In genomic region chr17:43029546-43029945, GRCm38 (mm10) we compare ENCODE assay signal across 25 mouse cellular contexts. TPM values are rescaled to one million over a fixed set of nuclear protein-coding genes. Genes with fewer than 3 reads are reported as not detected.
DNase-seq lines count a peak whose midpoint lies in the region; ATAC-seq and TF ChIP-seq lines count a peak whose summit lies in the region.
"Had no signal": no experiment of that assay in that cellular context is flagged by ENCODE, and none has a peak within 500 bp of the region (broad histone marks: within the 10 kb centered on the region; RNA-seq: fewer than 3 reads in every experiment).

No protein-coding gene starts in this region.

- TF ChIP-seq CTCF in intestine, postnatal 0 days (IDR thresholded peaks at IDR 0.05; ENCODE audit: low read depth) = no peak
- no peak for TF ChIP-seq CTCF in liver, embryonic 14.5 days (IDR thresholded peaks at IDR 0.05; ENCODE audit: low read depth)

- H3K27ac ChIP-seq in liver, embryonic 12.5 days = peak overlapping the region; percentile 74
- H3K27ac ChIP-seq in intestine, postnatal 0 days (ENCODE audit: low read depth, low read length) = peak overlapping the region; percentile 54
- peak overlapping the region; percentile 48 for H3K27ac ChIP-seq in liver, embryonic 14.5 days
- H3K27ac ChIP-seq in hindbrain, embryonic 10.5 days = no peak overlapping the region
- H3K27ac ChIP-seq: embryonic facial prominence, embryonic 13.5 days; forebrain, embryonic 10.5 days; gastrocnemius, adult 2 months; heart, adult 2 months; heart, embryonic 13.5 days; limb, embryonic 12.5 days; midbrain, embryonic 15.5 days had no signal

- DNase-seq in liver = no peak
- DNase-seq in liver, embryonic 14.5 days (ENCODE audit: low read depth in 3 of 3, low spot score in 3 of 3) = no peak
- no peak for DNase-seq in hindbrain, embryonic 10.5 days (ENCODE audit: low spot score)
- no peak for DNase-seq in kidney, postnatal 4 days
- DNase-seq: adrenal gland, postnatal 25 days; B cell, adult 2 months; gastrocnemius, adult 2 months; gastrocnemius, postnatal 36 days; heart, adult 2 months; heart, postnatal 10 days; kidney, adult 9 months; kidney, postnatal 25 days; lung, adult 18-20 months; lung, postnatal 4 days; right cerebral cortex, postnatal 4 days had no signal

- peak; percentile 17; the same call in 1 of the 2 replicates for ATAC-seq in liver, embryonic 12.5 days
- ATAC-seq in intestine, postnatal 0 days = peak; percentile 96
- ATAC-seq in liver, embryonic 14.5 days (ENCODE audit: insufficient read depth) = no peak
- ATAC-seq: forebrain, embryonic 15.5 days; hindbrain, embryonic 16.5 days; lung, postnatal 0 days; midbrain, embryonic 15.5 days had no signal

- no peak overlapping the region for H3K4me3 ChIP-seq in liver, embryonic 12.5 days
- H3K4me3 ChIP-seq in intestine, postnatal 0 days (ENCODE audit: low read depth, low read length) = no peak overlapping the region
- H3K4me3 ChIP-seq in liver, embryonic 14.5 days (ENCODE audit: insufficient read depth in 1 of 2, low read depth in 2 of 2, low read length in 2 of 2) = no peak overlapping the region
- H3K4me3 ChIP-seq in hindbrain, embryonic 10.5 days = no peak overlapping the region
- H3K4me3 ChIP-seq: embryonic facial prominence, embryonic 13.5 days; forebrain, embryonic 10.5 days; forebrain, embryonic 15.5 days; gastrocnemius, adult 2 months; heart, adult 2 months; heart, embryonic 13.5 days; limb, embryonic 12.5 days; midbrain, embryonic 15.5 days had no signal

- peaks cover 92% of the 10 kb centered on the region for H3K4me1 ChIP-seq in liver, embryonic 12.5 days
- H3K4me1 ChIP-seq in intestine, postnatal 0 days (replicated peaks; ENCODE audit: control insufficient read depth, insufficient read depth, low read length) = no peaks in the 10 kb centered on the region
- H3K4me1 ChIP-seq in liver, embryonic 14.5 days (replicated peaks; ENCODE audit: control insufficient read depth in 2 of 2, insufficient read depth in 2 of 2, low read length in 1 of 2) = peaks cover 48 to 53% of the 10 kb centered on the region in 2 experiments
- H3K4me1 ChIP-seq in hindbrain, embryonic 10.5 days (replicated peaks) = no peaks in the 10 kb centered on the region
- H3K4me1 ChIP-seq: embryonic facial prominence, embryonic 13.5 days; forebrain, embryonic 10.5 days; forebrain, embryonic 15.5 days; heart, embryonic 13.5 days; limb, embryonic 12.5 days; midbrain, embryonic 15.5 days had no signal

- H3K9ac ChIP-seq in liver, embryonic 12.5 days = peak overlapping the region; percentile 19
- H3K9ac ChIP-seq in intestine, postnatal 0 days (ENCODE audit: low read depth, low read length) = no peak overlapping the region
- peak overlapping the region; percentile 40 for H3K9ac ChIP-seq in liver, embryonic 14.5 days (replicated peaks)
- H3K9ac ChIP-seq: embryonic facial prominence, embryonic 13.5 days; forebrain, embryonic 15.5 days; heart, embryonic 13.5 days; limb, embryonic 12.5 days; midbrain, embryonic 15.5 days had no signal

- H3K27me3 ChIP-seq in liver, embryonic 12.5 days (replicated peaks) = no peaks in the 10 kb centered on the region
- no peaks in the 10 kb centered on the region for H3K27me3 ChIP-seq in intestine, postnatal 0 days (replicated peaks; ENCODE audit: control insufficient read depth, insufficient read depth, low read length)
- no peaks in the 10 kb centered on the region for H3K27me3 ChIP-seq in liver, embryonic 14.5 days (ENCODE audit: control insufficient read depth, insufficient read depth, low read length)
- H3K27me3 ChIP-seq in hindbrain, embryonic 10.5 days (ENCODE audit: insufficient read depth, poor library complexity, severe bottlenecking) = no peaks in the 10 kb centered on the region
- H3K27me3 ChIP-seq: embryonic facial prominence, embryonic 13.5 days; forebrain, embryonic 15.5 days; heart, embryonic 13.5 days; limb, embryonic 12.5 days; midbrain, embryonic 15.5 days had no signal

- H3K36me3 ChIP-seq in liver, embryonic 12.5 days = peaks cover 19% of the 10 kb centered on the region
- no peaks in the 10 kb centered on the region for H3K36me3 ChIP-seq in intestine, postnatal 0 days (ENCODE audit: control insufficient read depth, insufficient read depth)
- H3K36me3 ChIP-seq in liver, embryonic 14.5 days (replicated peaks; ENCODE audit: control insufficient read depth, insufficient read depth, low read depth) = peaks cover 2% of the 10 kb centered on the region
- peaks cover 11% of the 10 kb centered on the region for H3K36me3 ChIP-seq in hindbrain, embryonic 10.5 days
- H3K36me3 ChIP-seq: embryonic facial prominence, embryonic 13.5 days; forebrain, embryonic 15.5 days; heart, embryonic 13.5 days; limb, embryonic 12.5 days; midbrain, embryonic 15.5 days had no signal

- no peaks in the 10 kb centered on the region for H3K9me3 ChIP-seq in liver, embryonic 12.5 days (replicated peaks)
- no peaks in the 10 kb centered on the region for H3K9me3 ChIP-seq in intestine, postnatal 0 days (ENCODE audit: control insufficient read depth)
- no peaks in the 10 kb centered on the region for H3K9me3 ChIP-seq in liver, embryonic 14.5 days (ENCODE audit: control insufficient read depth, low read length)
- H3K9me3 ChIP-seq in hindbrain, embryonic 10.5 days = no peaks in the 10 kb centered on the region
- H3K9me3 ChIP-seq: embryonic facial prominence, embryonic 13.5 days; forebrain, embryonic 10.5 days; forebrain, embryonic 15.5 days; heart, embryonic 13.5 days; limb, embryonic 12.5 days; midbrain, embryonic 15.5 days had no signal

- peak overlapping the region; percentile 17 for H3K4me2 ChIP-seq in liver, embryonic 12.5 days
- H3K4me2 ChIP-seq in intestine, postnatal 0 days (replicated peaks; ENCODE audit: low read depth) = peak overlapping the region; percentile 35; the same call in 1 of the 2 replicates
- peak overlapping the region; percentile 43 for H3K4me2 ChIP-seq in liver, embryonic 14.5 days (ENCODE audit: low read depth)
- H3K4me2 ChIP-seq: embryonic facial prominence, embryonic 13.5 days; forebrain, embryonic 15.5 days; heart, embryonic 13.5 days; limb, embryonic 12.5 days; midbrain, embryonic 15.5 days had no signal

- 57% methylated on average over 3 of the region's 3 CpGs for WGBS in liver, embryonic 12.5 days (ENCODE audit: insufficient replicate concordance)
- WGBS in intestine, postnatal 0 days = 31% methylated on average over 3 of the region's 3 CpGs
- 52% methylated on average over 3 of the region's 3 CpGs for WGBS in liver, embryonic 14.5 days (ENCODE audit: insufficient replicate concordance)
- WGBS in hindbrain, embryonic 10.5 days = 93% methylated on average over 3 of the region's 3 CpGs

- TF ChIP-seq EP300 in liver, embryonic 14.5 days (IDR thresholded peaks at IDR 0.05; ENCODE audit: low read depth) = peak; percentile 0; the same call in 1 of the 2 replicates

RNA-seq across cellular contexts. Expression of gene Tnfrsf21, which starts 13.2 kb away (rescaled TPM):
- 41.9 and 43.1 TPM in 2 replicates for polyA plus RNA-seq in liver, embryonic 12.5 days (2016; fragmentation: Nextera tagmentation; extraction: Ambion mirVana)
- 9.0 and 10.0 TPM in 2 replicates for polyA plus RNA-seq in intestine, postnatal 0 days (2015; fragmentation: Nextera tagmentation; extraction: Ambion mirVana)
- 16.7 and 17.0 TPM in 2 replicates for polyA plus RNA-seq in liver, embryonic 14.5 days (2012; rRNA removed)
- 21.2 and 23.9 TPM in 2 replicates for polyA plus RNA-seq in liver, embryonic 14.5 days (2014; fragmentation: Nextera tagmentation; extraction: Ambion mirVana)
- 28.0 and 31.4 TPM in 2 replicates for polyA plus RNA-seq in hindbrain, embryonic 10.5 days (2016; fragmentation: Nextera tagmentation; extraction: Ambion mirVana)
